Mouse (Mus musculus) hindbrain, postnatal 0 days (tissue): ENCODE measurements at regions not wholly inside any gene's neighbourhood (a gene's known extent, or its start where the extent isn't known, plus 50 kb on each side); places are given as distances from the start of the nearest gene placed in this dataset.
"Not testable (repeated sequence)": the region's sequence is repeated elsewhere in the genome, so short reads cannot be mapped to it uniquely, and the experiment has no call there.

Source experiments
- ATAC-seq: fragments of 200-750 bp; cut with Nextera tagmentation; 2 replicates; pipeline ENCODE4 v1.8.0; 2017; ENCODE audit warnings: mild to moderate bottlenecking, moderate TSS enrichment, moderate library complexity
- DNase-seq: peaks from one replicate; pipeline ENCODE4 v3.0.0-alpha.2; 2015; ENCODE audit warnings: low spot score
- H3K27ac ChIP-seq: fragments of 300-500 bp; sonication (generic); 2 replicates; pipeline ENCODE4 v1.5.1; 2014; ENCODE audit warnings: mild to moderate bottlenecking
- H3K27me3 ChIP-seq: fragments of 300-500 bp; sonication (generic); 2 replicates; pipeline ENCODE4 v1.6.1; 2014; ENCODE audit warnings: low read length, mixed read lengths; ENCODE audit not compliant: insufficient read depth
- H3K36me3 ChIP-seq: fragments of 300-500 bp; sonication (generic); 2 replicates; pipeline ENCODE4 v1.6.1; 2014; ENCODE audit warnings: low read length, mixed read lengths; ENCODE audit not compliant: insufficient read depth
- H3K4me1 ChIP-seq: fragments of 300-500 bp; sonication (generic); 2 replicates; pipeline ENCODE4 v1.6.1; 2014; ENCODE audit warnings: antibody characterized with exemption, low read length, mixed read lengths; ENCODE audit not compliant: insufficient read depth
- H3K4me2 ChIP-seq: fragments of 300-500 bp; sonication (generic); 2 replicates; pipeline ENCODE4 v1.6.1; 2014; ENCODE audit warnings: low read depth, mild to moderate bottlenecking, low read length, moderate library complexity, mixed read lengths
- H3K4me3 ChIP-seq: fragments of 300-500 bp; sonication (generic); 2 replicates; pipeline ENCODE4 v1.5.1; 2014; ENCODE audit warnings: low read length
- H3K9ac ChIP-seq: fragments of 300-500 bp; sonication (generic); replicated peaks from 2 replicates; pipeline ENCODE4 v1.6.1; 2014; ENCODE audit warnings: mild to moderate bottlenecking, low read length, moderate library complexity, mixed read lengths
- H3K9me3 ChIP-seq: fragments of 300-500 bp; sonication (generic); 2 replicates; pipeline ENCODE4 v1.6.1; 2016; ENCODE audit warnings: low read length, mixed read lengths
- CTCF ChIP-seq: IDR thresholded peaks from 2 replicates; pipeline ENCODE4 v1.5.1; 2016; ENCODE audit warnings: antibody characterized with exemption, control low read depth, low read depth
- WGBS: fragments of 180-500 bp; shearing (Covaris S2); extraction: QIAGEN DNeasy Blood & Tissue Kit; methylation state at CpG from one replicate; pipeline ENCODE4 v1.1.7; 2014; 5-methylcytosine and 5-hydroxymethylcytosine counted together

- no peak for DNase-seq
- no peak for TF ChIP-seq CTCF
- H3K36me3 ChIP-seq = no peaks in the 10 kb centered on the region
- no peak for ATAC-seq
- H3K4me1 ChIP-seq = no peaks in the 10 kb centered on the region
- no peak overlapping the region for H3K4me2 ChIP-seq
- H3K9ac ChIP-seq = no peak overlapping the region
- H3K27ac ChIP-seq = no peak overlapping the region
- WGBS = 84% methylated on average over 1 of the region's 1 CpGs
- H3K27me3 ChIP-seq = no peaks in the 10 kb centered on the region
- no peak overlapping the region for H3K4me3 ChIP-seq
- no peaks in the 10 kb centered on the region for H3K9me3 ChIP-seq
Observed at GRCm38 (mm10) chr19:49314229-49314628, 1108.4 kb downstream of the Sorcs3 start.

GRCm38 (mm10) chr19:49359642-49360041 lies 1153.8 kb downstream of the Sorcs3 start:
- no peaks in the 10 kb centered on the region for H3K27me3 ChIP-seq
- H3K4me2 ChIP-seq = no peak overlapping the region
- H3K9me3 ChIP-seq = no peaks in the 10 kb centered on the region
- H3K4me1 ChIP-seq = no peaks in the 10 kb centered on the region
- no peak overlapping the region for H3K4me3 ChIP-seq
- no peak for TF ChIP-seq CTCF
- WGBS = 88% methylated on average over 3 of the region's 3 CpGs
- H3K9ac ChIP-seq = no peak overlapping the region
- no peaks in the 10 kb centered on the region for H3K36me3 ChIP-seq
- H3K27ac ChIP-seq = no peak overlapping the region
- ATAC-seq (no peak), DNase-seq (no peak)

DNA sequence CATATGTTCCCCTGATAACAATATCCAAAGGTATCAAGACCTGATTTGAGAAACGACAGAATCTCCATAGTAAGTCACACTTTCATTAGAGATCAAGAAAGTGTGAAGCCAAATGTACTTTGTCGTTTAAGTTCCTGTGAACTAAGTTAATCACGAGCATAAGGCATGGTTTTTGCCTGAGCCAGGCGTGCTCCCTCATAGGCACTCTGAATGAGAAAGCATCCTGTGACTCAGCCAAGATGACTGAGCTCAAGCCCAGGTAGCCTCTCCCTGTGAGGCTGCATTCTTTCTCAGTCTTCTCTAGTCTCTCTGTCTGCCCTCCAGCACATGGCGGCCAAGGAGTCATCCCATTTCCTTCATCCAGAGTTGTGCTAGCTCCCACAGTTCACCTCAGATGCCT lies 1154.9 kb downstream of the Sorcs3 start:
- no peaks in the 10 kb centered on the region for H3K4me1 ChIP-seq
- no peaks in the 10 kb centered on the region for H3K36me3 ChIP-seq
- H3K9ac ChIP-seq = no peak overlapping the region
- H3K9me3 ChIP-seq = no peaks in the 10 kb centered on the region
- no peak overlapping the region for H3K27ac ChIP-seq
- H3K4me2 ChIP-seq = no peak overlapping the region
- H3K4me3 ChIP-seq = no peak overlapping the region
- H3K27me3 ChIP-seq = no peaks in the 10 kb centered on the region
- 82% methylated on average over 5 of the region's 5 CpGs for WGBS
- ATAC-seq = no peak
- no peak for DNase-seq
- TF ChIP-seq CTCF = no peak

DNA sequence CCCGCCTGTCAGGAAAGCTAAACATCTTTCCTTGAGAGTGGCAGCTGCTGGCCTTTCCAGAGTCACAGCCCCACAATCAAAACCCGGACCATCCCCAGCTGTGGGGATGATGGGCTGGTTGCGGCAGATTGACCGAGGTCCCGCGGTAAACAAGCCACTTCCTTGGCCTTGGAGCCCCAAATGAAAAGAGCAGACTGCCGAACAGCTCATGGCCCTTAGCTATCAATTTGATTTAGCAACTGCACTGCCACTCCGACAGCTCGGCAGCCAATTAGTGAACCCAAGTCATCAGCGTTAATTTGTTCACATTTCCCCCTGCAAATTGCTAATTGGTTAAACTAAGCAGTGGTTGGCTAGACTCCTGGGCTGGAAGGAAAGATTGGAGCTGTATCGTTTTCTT lies 1155.3 kb downstream of the Sorcs3 start:
- H3K27ac ChIP-seq, H3K27me3 ChIP-seq, H3K4me3 ChIP-seq, H3K9me3 ChIP-seq, H3K9ac ChIP-seq, H3K36me3 ChIP-seq, ATAC-seq, H3K4me1 ChIP-seq, H3K4me2 ChIP-seq: not testable (repeated sequence)
- WGBS = 76% methylated on average over 10 of the region's 11 CpGs
- DNase-seq = peak; percentile 11

- Histone ChIP-seq H3K27me3 (no peaks in the 10 kb centered on the region), H3K9me3 (no peaks in the 10 kb centered on the region), H3K9ac (no peak overlapping the region), H3K4me2 (no peak overlapping the region), H3K36me3 (no peaks in the 10 kb centered on the region), H3K4me3 (no peak overlapping the region), H3K27ac (no peak overlapping the region), H3K4me1 (no peaks in the 10 kb centered on the region)
- DNase-seq (no peak), ATAC-seq (no peak)
- WGBS = 79% methylated on average over 1 of the region's 1 CpGs
- no peak for TF ChIP-seq CTCF
Observed at GRCm38 (mm10) chr19:49372921-49373320, 1167.1 kb downstream of the Sorcs3 start.

DNA sequence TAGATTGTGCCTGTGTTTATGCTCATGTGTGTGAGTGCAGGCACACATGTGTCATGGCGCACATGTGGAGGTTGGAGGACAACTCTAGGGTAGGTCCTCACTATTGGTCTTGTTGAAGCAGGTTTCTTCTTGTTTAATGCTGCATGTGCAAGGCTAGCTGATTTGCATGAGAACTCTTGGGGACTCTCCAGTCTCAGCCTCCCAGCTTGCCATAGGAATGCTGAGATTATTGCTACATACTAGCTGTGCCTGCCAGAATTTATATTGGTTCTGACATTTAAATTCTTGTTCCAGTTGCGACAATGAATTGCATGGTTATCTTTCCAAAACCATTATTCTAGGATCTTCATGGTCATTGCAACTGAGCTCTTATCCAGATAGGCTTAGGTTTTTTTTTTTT lies 1168.5 kb downstream of the Sorcs3 start:
- no peak for TF ChIP-seq CTCF
- H3K9me3 ChIP-seq = no peaks in the 10 kb centered on the region
- ATAC-seq = no peak
- no peak overlapping the region for H3K4me2 ChIP-seq
- H3K4me1 ChIP-seq = no peaks in the 10 kb centered on the region
- 91% methylated on average over 2 of the region's 2 CpGs for WGBS
- no peak for DNase-seq
- H3K27me3 ChIP-seq = no peaks in the 10 kb centered on the region
- no peak overlapping the region for H3K4me3 ChIP-seq
- no peak overlapping the region for H3K9ac ChIP-seq
- H3K36me3 ChIP-seq = no peaks in the 10 kb centered on the region
- no peak overlapping the region for H3K27ac ChIP-seq

GRCm38 (mm10) chr19:49374926-49375325 lies 1169.1 kb downstream of the Sorcs3 start:
- Histone ChIP-seq H3K27ac (no peak overlapping the region), H3K9me3 (no peaks in the 10 kb centered on the region), H3K4me3 (no peak overlapping the region), H3K36me3 (no peaks in the 10 kb centered on the region), H3K27me3 (no peaks in the 10 kb centered on the region), H3K9ac (no peak overlapping the region), H3K4me2 (no peak overlapping the region), H3K4me1 (no peaks in the 10 kb centered on the region)
- DNase-seq (no peak), ATAC-seq (no peak)
- no peak for TF ChIP-seq CTCF
- 68% methylated on average over 3 of the region's 3 CpGs for WGBS
